Mouse (Mus musculus) lung, postnatal 0 days (tissue): ENCODE data around the gene Ube4a.

ENCODE experiments used
- CTCF ChIP-seq: IDR thresholded peaks from 2 replicates; pipeline ENCODE4 v1.5.1; 2016; ENCODE audit warnings: antibody characterized with exemption, mild to moderate bottlenecking
- EP300 ChIP-seq: IDR thresholded peaks from 2 replicates; pipeline ENCODE4 v1.6.1; 2016; ENCODE audit warnings: antibody characterized with exemption, mild to moderate bottlenecking, control low read depth

- no peak for TF ChIP-seq CTCF
- no peak for TF ChIP-seq EP300
Observed at GRCm38 (mm10) chr9:44979806-44980205, 14.4 kb upstream of the Ube4a start.
